10 mouse cellular contexts compared by ENCODE assay signal in genomic region chr9:89623006-89623760, GRCm38 (mm10). TPM values are rescaled to one million over a fixed set of nuclear protein-coding genes. Genes with fewer than 3 reads are reported as not detected.
DNase-seq lines count a peak whose midpoint lies in the region; ATAC-seq lines count a peak whose summit lies in the region.
"Had no signal": no experiment of that assay in that cellular context is flagged by ENCODE, and none has a peak within 500 bp of the region (broad histone marks: within the 10 kb centered on the region; RNA-seq: fewer than 3 reads in every experiment).

Gene Minar1, minus strand, starts transcription at chr9:89623125.

- 1% methylated on average over 27 of the region's 27 CpGs for WGBS in forebrain, embryonic 15.5 days
- WGBS in stomach, embryonic 15.5 days: 1% methylated on average over 27 of the region's 27 CpGs

- H3K9ac ChIP-seq in forebrain, embryonic 15.5 days (replicated peaks): peak within 1 kb of the TSS; percentile 58
- peak within 1 kb of the TSS; percentile 13; the same call in 1 of the 2 replicates for H3K9ac ChIP-seq in stomach, embryonic 15.5 days

- H3K27me3 ChIP-seq in forebrain, embryonic 15.5 days: peaks cover 15% of the 10 kb centered on the region; the same call in 1 of the 2 replicates
- peaks cover 21% of the 10 kb centered on the region for H3K27me3 ChIP-seq in stomach, embryonic 15.5 days (replicated peaks)

- H3K9me3 ChIP-seq in forebrain, embryonic 15.5 days: no peaks in the 10 kb centered on the region
- H3K9me3 ChIP-seq in stomach, embryonic 15.5 days: no peaks in the 10 kb centered on the region

- no peak within 1 kb of the TSS for H3K27ac ChIP-seq in forebrain, embryonic 15.5 days (replicated peaks)
- no peak within 1 kb of the TSS for H3K27ac ChIP-seq in stomach, embryonic 15.5 days

- ATAC-seq in forebrain, embryonic 15.5 days (replicated peaks): peak; percentile 76
- ATAC-seq in stomach, embryonic 15.5 days (ENCODE audit: insufficient read depth, low FRiP score, low read depth): peak; percentile 73

- peaks cover 29% of the 10 kb centered on the region for H3K4me1 ChIP-seq in forebrain, embryonic 15.5 days
- peaks cover 6% of the 10 kb centered on the region; the same call in 1 of the 2 replicates for H3K4me1 ChIP-seq in stomach, embryonic 15.5 days

- H3K36me3 ChIP-seq in forebrain, embryonic 15.5 days: no peaks in the 10 kb centered on the region
- no peaks in the 10 kb centered on the region for H3K36me3 ChIP-seq in stomach, embryonic 15.5 days

- H3K4me3 ChIP-seq in forebrain, embryonic 15.5 days: peak within 1 kb of the TSS; percentile 60
- peak within 1 kb of the TSS; percentile 45 for H3K4me3 ChIP-seq in stomach, embryonic 15.5 days (replicated peaks)
- H3K4me3 ChIP-seq: erythroblast, embryonic 14.5 days had no signal

- peak within 1 kb of the TSS; percentile 100 for H3K4me2 ChIP-seq in forebrain, embryonic 15.5 days (replicated peaks)
- H3K4me2 ChIP-seq in stomach, embryonic 15.5 days: peak within 1 kb of the TSS; percentile 90

- peak; percentile 2 for DNase-seq in ovary, adult 18-20 months (ENCODE audit: low spot score)
- DNase-seq in ovary, postnatal 14 days (ENCODE audit: low spot score): no peak
- DNase-seq in cerebellum, adult 11-12 months: peak; percentile 48
- peak; percentile 43 for DNase-seq in kidney, postnatal 10 days
- DNase-seq in mesoderm, embryonic 11.5 days (ENCODE audit: low read depth, low spot score): peak; percentile 54
- DNase-seq in natural killer cell, adult 2 months (ENCODE audit: low spot score in 2 of 2): no peak

RNA-seq across cellular contexts. Expression of gene Minar1, which starts in this region (rescaled TPM):
- 0.78 and 0.92 TPM in 2 replicates for polyA plus RNA-seq in forebrain, embryonic 15.5 days (2015; fragmentation: Nextera tagmentation; extraction: Ambion mirVana)
- 0.08 and 0.24 TPM in 2 replicates for polyA plus RNA-seq in stomach, embryonic 15.5 days (2015; fragmentation: Nextera tagmentation; extraction: Ambion mirVana)
- polyA plus RNA-seq: erythroblast, embryonic 14.5 days; testis, adult 2 months had no signal

Comparison
In these comparisons a context has a peak if more than half of its experiments do, and no peak if none do; other contexts are left out.
1. DNase-seq: peak in ovary, adult 18-20 months (single experiment), cerebellum, adult 11-12 months (single experiment), kidney, postnatal 10 days (single experiment) and mesoderm, embryonic 11.5 days (single experiment); none in ovary, postnatal 14 days (single experiment) and natural killer cell, adult 2 months (0 of 2).
2. Peak in ATAC-seq, H3K4me3 ChIP-seq, H3K9ac ChIP-seq and H3K4me2 ChIP-seq in forebrain, embryonic 15.5 days; RNA of the gene not detected or under 1 TPM.
3. Peak in ATAC-seq, H3K4me3 ChIP-seq, H3K9ac ChIP-seq and H3K4me2 ChIP-seq in stomach, embryonic 15.5 days; RNA of the gene not detected or under 1 TPM.